Mouse (Mus musculus) regulatory T cell (primary cell): ENCODE measurements around the gene Rasl10b.

Experiments used
- in situ Hi-C: fragments of 300-600 bp; cut with MboI, MseI; formaldehyde crosslinking; loops from one replicate; pipeline ENCODE4 v1.15.1; 2025; ENCODE audit warnings: high pct_unique_total_duplicates

Rasl10b gene

DNA sequence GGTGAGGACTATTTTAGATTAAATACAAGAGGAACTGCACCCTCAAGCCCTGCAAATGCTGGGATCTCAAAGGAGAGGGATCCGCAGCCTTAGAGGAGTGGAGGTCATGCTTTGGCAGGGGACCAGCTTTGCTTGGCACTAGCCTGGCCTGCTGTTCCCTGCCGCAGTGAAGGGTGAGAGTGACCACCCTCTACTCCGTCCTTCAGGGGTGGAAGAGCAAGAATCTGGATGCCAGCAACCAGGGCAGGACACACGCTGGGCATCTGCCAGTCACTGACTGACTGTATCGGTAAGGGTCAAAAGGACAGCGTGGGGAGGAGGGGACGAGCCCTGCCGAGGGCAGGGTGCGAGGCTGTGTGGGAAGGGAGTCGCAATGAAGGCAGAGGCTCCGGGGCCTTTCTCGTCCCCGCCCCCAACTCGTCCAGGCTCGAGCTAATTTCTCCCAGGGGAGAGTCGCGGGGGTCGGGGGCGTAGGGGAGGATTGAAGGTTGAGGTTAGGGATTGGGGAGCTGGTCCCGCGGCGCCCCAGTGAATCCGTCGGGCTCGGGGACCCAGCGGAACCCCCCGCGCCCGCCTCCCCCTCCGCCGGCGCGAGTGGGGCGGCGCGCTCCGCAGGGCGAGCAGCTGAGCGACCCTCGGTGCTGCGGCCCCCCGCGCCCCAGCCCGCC, at the start of gene Rasl10b:
Gene Rasl10b, plus strand, starts transcription at position 51 of the 668 bp plus-strand sequence.
- in situ Hi-C loops = no loop called here

GRCm38 (mm10) chr11:83364656-83365055, 44.3 kb upstream of the Rasl10b start:
- in situ Hi-C loops = no loop called here

GRCm38 (mm10) chr11:83371267-83371666, 37.7 kb upstream of the Rasl10b start:
- in situ Hi-C loops = no loop called here

DNA sequence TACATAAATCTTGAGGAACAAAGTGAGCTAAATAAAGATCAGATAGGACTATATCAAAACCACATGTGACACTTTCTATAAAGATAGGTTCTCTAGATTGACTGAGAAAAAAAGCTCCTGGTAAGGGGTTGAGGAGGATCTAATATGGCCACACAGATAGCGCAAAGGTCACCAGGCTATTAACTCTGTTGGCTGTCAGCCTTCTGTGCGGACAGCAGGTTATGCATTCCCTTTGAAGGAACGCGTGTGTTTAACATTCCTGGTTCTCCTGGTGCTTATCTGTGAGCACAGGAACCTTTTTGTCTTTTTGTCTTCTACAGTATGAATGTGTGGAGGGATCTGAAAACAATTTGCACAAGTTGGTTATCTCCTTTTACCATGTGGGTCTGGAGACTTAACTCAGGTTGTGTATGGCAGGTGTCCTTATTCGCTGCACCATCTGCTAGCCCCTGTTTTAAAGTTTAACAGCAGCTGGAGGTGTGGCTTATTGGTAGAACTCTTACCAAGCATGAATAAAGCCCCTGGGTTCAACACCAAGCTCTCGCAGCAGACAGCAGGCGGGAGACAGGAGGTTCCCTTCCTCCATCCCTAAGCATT, 29.1 kb upstream of the Rasl10b start:
- in situ Hi-C loops = no loop called here

DNA sequence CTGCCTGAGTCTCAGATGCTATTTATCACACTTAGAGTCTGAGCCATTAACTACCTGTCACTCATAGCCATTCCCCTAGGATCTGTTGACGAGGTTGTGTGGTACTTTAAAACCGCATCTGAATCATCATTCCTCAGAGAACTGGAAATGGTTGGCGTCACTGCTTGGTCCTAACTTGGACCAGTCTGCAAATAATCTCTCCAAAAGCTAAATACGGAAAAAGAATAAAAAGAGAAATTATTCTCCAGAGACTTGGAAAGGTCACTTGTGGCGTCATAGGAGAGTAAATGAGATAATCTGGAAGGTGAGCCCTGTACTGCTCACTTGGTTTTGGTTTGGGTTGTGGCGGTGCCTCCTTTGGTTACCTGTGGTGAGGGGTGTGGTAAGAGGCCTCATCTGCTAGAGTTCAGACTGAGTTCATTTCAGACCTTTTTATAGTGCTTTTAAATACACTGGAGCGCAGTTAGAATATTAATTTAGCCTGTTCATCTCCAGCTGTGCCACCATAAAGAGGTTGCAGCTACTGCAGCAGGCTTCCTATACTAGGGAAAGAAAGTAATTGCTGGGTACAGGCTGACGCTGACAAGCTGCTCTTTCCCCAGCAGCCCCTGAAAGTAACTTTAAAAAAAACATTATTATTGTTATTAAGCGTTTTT, 25.9 kb upstream of the Rasl10b start:
- in situ Hi-C loops = no loop called here

GRCm38 (mm10) chr11:83383532-83383887, 25.4 kb upstream of the Rasl10b start:
- in situ Hi-C loops = no loop called here

GRCm38 (mm10) chr11:83393062-83393461, 15.9 kb upstream of the Rasl10b start:
- in situ Hi-C loops = no loop called here

- in situ Hi-C loops = no loop called here
Measured at GRCm38 (mm10) chr11:83394802-83395439, 14.0 kb upstream of the Rasl10b start.

GRCm38 (mm10) chr11:83397626-83398025, 11.3 kb upstream of the Rasl10b start:
- in situ Hi-C loops = no loop called here

- in situ Hi-C loops = no loop called here
Measured at GRCm38 (mm10) chr11:83398724-83399123, 10.2 kb upstream of the Rasl10b start.

GRCm38 (mm10) chr11:83403787-83404186, 5.2 kb upstream of the Rasl10b start:
- in situ Hi-C loops = no loop called here

DNA sequence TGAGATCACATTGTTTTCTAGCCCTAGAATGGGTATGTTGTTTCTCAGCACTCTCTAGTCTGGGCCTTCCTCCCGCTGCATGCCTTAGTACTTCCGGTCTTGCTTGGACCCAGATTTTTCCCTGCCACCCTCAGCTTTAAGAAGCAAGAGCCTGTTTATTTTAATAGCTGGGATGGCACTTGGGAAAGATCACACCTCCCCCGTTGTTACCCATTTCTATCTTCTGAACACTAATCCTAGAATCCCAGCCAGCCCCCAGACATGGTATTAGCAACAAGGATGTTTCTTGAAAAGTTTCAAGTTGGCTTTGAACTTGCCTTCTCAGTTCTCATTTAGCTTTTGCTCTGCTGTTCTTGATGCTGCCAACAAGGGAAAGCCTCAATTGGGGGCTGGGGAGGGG, 2.5 kb upstream of the Rasl10b start:
- in situ Hi-C loops = no loop called here

- in situ Hi-C loops = no loop called here
Measured at GRCm38 (mm10) chr11:83408242-83408641, 695 bp upstream of the Rasl10b start.

- in situ Hi-C loops = no loop called here
Measured at GRCm38 (mm10) chr11:83409792-83410291, 905 bp downstream of the Rasl10b start.

DNA sequence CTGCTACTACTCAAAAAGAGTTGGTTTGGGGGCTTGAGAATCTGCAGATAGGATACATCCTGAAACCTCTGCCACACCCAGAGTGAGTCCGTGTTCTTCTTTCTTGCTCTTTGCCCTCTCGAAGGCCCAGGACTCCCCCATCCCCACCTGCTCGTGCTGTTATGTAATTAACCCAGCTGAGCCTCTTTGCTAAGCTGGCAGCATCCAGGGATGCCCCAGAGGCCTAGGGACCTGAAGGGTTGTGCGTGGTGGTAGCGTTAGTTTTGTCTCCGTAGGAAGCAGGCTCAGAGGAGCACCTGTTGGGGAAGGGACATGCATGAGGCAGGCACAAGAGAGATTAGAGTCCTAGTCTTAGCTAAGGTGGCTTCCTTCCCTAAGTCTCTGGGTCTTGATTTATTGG, 1.6 kb downstream of the Rasl10b start:
- in situ Hi-C loops = no loop called here

GRCm38 (mm10) chr11:83417080-83417479, 8.1 kb downstream of the Rasl10b start:
- in situ Hi-C loops = no loop called here

GRCm38 (mm10) chr11:83417708-83418107, 8.8 kb downstream of the Rasl10b start:
- in situ Hi-C loops = no loop called here

DNA sequence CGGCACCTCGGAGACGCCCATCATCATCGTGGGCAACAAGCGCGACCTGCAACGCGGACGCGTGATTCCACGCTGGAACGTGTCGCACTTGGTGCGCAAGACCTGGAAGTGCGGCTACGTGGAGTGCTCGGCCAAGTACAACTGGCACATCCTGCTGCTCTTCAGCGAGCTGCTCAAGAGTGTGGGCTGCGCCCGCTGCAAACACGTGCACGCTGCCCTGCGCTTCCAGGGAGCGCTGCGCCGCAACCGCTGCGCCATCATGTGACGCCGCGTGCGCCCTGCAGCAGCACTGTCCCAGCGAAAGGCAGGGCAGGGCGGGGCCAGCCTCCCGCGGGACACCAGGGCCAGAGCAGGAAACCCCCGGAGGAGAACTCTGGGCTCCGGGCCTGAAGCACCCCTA, 9.6 kb downstream of the Rasl10b start:
- in situ Hi-C loops = no loop called here

DNA sequence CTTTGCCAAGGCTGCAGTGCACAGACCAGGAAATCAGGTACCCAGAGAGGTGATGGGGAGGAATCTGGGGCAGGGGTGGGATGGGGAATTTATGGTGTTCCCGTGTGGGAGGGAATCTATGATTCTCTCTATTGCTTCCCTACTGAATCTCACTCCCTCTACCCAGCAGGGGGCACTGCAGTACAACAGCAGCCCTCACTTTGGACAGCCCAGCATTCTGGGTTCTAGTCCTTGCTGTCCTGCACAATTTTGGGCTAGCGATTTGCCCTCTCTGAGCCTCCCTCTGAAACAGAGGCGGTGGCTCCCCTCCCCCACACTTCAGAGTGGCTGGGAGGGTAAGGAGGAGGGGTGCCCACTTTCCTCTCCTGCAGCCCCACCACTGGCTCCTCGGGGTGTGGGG, 11.4 kb downstream of the Rasl10b start:
- in situ Hi-C loops = loop anchor here (5.0 kb wide), 1 partner anchor 68 kb away; no protein-coding TSS in a partner anchor

GRCm38 (mm10) chr11:83421305-83421704, 12.4 kb downstream of the Rasl10b start:
- in situ Hi-C loops = loop anchor here (5.0 kb wide), 1 partner anchor 69 kb away; no protein-coding TSS in a partner anchor

- in situ Hi-C loops = loop anchor here (5.0 kb wide), 1 partner anchor 72 kb away; no protein-coding TSS in a partner anchor
Measured at GRCm38 (mm10) chr11:83424681-83425080, 15.7 kb downstream of the Rasl10b start.

DNA sequence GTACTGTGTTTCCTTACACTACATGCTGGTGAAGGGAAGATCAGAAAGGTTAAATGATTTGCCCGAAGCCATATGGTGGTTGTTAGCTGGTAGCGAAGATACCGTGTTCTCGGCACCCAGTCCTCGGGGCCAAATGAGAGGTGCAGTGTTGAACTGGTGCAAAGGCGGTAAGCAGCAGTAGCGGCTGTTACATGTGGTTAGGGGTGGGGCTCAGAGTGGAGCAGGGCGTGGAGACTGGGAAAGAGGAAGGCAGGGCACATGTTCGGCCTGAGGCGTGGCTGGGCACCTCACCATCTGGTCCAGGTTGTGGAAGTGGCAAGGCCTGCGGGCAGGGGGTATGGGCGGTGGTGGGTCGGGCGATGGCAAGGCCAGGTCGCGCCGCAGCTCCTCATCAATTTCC, 18.0 kb downstream of the Rasl10b start:
- in situ Hi-C loops = no loop called here
